Mouse (Mus musculus): ENCODE data around the gene Ifnlr1.

GRCm38 (mm10) chr4:135655499-135655898, 30.6 kb upstream of the Ifnlr1 start:
- TF ChIP-seq CTCF (IDR thresholded peaks at IDR 0.05; ENCODE audit: low read depth) (no peak), EP300 (IDR thresholded peaks at IDR 0.05; ENCODE audit: low read depth) (no peak)
